Mouse (Mus musculus): Measurements from ENCODE around the gene Atf5. TPM values are rescaled to one million over a fixed set of nuclear protein-coding genes. Genes with fewer than 3 reads are reported as not detected.
A peak's percentile ranks its signal among the peaks of the same experiment; 100 is the strongest.

Atf5 gene
- polyA plus RNA-seq, 1 experiment = 76.5 TPM

GRCm38 (mm10) chr7:44770046-44770578, 46.3 kb downstream of the Atf5 start:
- 65% methylated on average over 6 of the region's 6 CpGs for WGBS

GRCm38 (mm10) chr7:44768129-44768528, 48.3 kb downstream of the Atf5 start:
- 98% methylated on average over 5 of the region's 5 CpGs for WGBS
- H3K27ac ChIP-seq (ENCODE audit: control insufficient read depth, insufficient read depth, low read length) = no peak overlapping the region
- no peak overlapping the region for H3K4me3 ChIP-seq (ENCODE audit: control insufficient read depth, insufficient read depth, low read length)
- DNase-seq = no peak
- peaks cover 11% of the 10 kb centered on the region for H3K4me1 ChIP-seq (replicated peaks; ENCODE audit: control insufficient read depth, insufficient read depth, low read length)
- TF ChIP-seq POLR2A (IDR thresholded peaks at IDR 0.05; ENCODE audit: control insufficient read depth, extremely low read depth, insufficient read depth, low read length, poor library complexity) (no peak), CTCF (IDR thresholded peaks at IDR 0.05; ENCODE audit: borderline replicate concordance, control insufficient read depth, extremely low read depth, insufficient read depth, low read length, poor library complexity) (no peak)
- H3K27me3 ChIP-seq (ENCODE audit: control insufficient read depth, insufficient read depth, low read length) = no peaks in the 10 kb centered on the region
- peaks cover 56% of the 10 kb centered on the region for H3K36me3 ChIP-seq (ENCODE audit: control insufficient read depth, insufficient read depth, low read length)

More at GRCm38 (mm10) chr7:44770046-44770578, 46.3 kb downstream of the Atf5 start:
- no peak overlapping the region for H3K4me3 ChIP-seq (ENCODE audit: control insufficient read depth, insufficient read depth, low read length)
- no peak for TF ChIP-seq CTCF (IDR thresholded peaks at IDR 0.05; ENCODE audit: borderline replicate concordance, control insufficient read depth, extremely low read depth, insufficient read depth, low read length, poor library complexity)
- no peak for TF ChIP-seq POLR2A (IDR thresholded peaks at IDR 0.05; ENCODE audit: control insufficient read depth, extremely low read depth, insufficient read depth, low read length, poor library complexity)
- peaks cover 16% of the 10 kb centered on the region for H3K4me1 ChIP-seq (replicated peaks; ENCODE audit: control insufficient read depth, insufficient read depth, low read length)
- peaks cover 47% of the 10 kb centered on the region for H3K36me3 ChIP-seq (ENCODE audit: control insufficient read depth, insufficient read depth, low read length)
- no peaks in the 10 kb centered on the region for H3K27me3 ChIP-seq (ENCODE audit: control insufficient read depth, insufficient read depth, low read length)
- DNase-seq = peak; percentile 13
- H3K27ac ChIP-seq (ENCODE audit: control insufficient read depth, insufficient read depth, low read length) = no peak overlapping the region

Other genes with a start within 250 kb of the Atf5 start
- gene Napsa, start 244.3 kb downstream of the Atf5 start, polyA plus RNA-seq (2012; rRNA removed) = 28.0 and 32.0 TPM in 2 replicates
- gene Kcnc3, start 226.0 kb downstream of the Atf5 start, polyA plus RNA-seq (2012; rRNA removed) = 0.82 and 1.0 TPM in 2 replicates
- 1.9 and 3.7 TPM in 2 replicates for gene Myh14, start 145.8 kb downstream of the Atf5 start, polyA plus RNA-seq (2012; rRNA removed)
- not detected in 2 replicates for gene Izumo2, start 107.9 kb downstream of the Atf5 start, polyA plus RNA-seq (2012; rRNA removed)
- gene Vrk3, start 68.2 kb downstream of the Atf5 start, polyA plus RNA-seq (2012; rRNA removed) = 105 and 111 TPM in 2 replicates
- gene Zfp473, start 65.6 kb downstream of the Atf5 start, polyA plus RNA-seq (2012; rRNA removed) = 1.1 TPM in 2 replicates
- gene Nup62, start 570 bp downstream of the Atf5 start, polyA plus RNA-seq (2012; rRNA removed) = 189 and 223 TPM in 2 replicates
- gene Il4i1, start 271 bp downstream of the Atf5 start, polyA plus RNA-seq (2012; rRNA removed) = 71.7 and 74.4 TPM in 2 replicates
- 91.4 and 120 TPM in 2 replicates for gene Akt1s1, start 32.3 kb upstream of the Atf5 start, polyA plus RNA-seq (2012; rRNA removed)
- 138 and 151 TPM in 2 replicates for gene Tbc1d17, start 32.4 kb upstream of the Atf5 start, polyA plus RNA-seq (2012; rRNA removed)
- 110 and 135 TPM in 2 replicates for gene Pnkp, start 40.5 kb upstream of the Atf5 start, polyA plus RNA-seq (2012; rRNA removed)
- gene Ptov1, start 53.1 kb upstream of the Atf5 start, polyA plus RNA-seq (2012; rRNA removed) = 316 and 338 TPM in 2 replicates
- 220 and 266 TPM in 2 replicates for gene Med25, start 76.1 kb upstream of the Atf5 start, polyA plus RNA-seq (2012; rRNA removed)
- gene Fuz, start 79.4 kb upstream of the Atf5 start, polyA plus RNA-seq (2012; rRNA removed) = 60.9 and 73.3 TPM in 2 replicates
- gene Ap2a1, start 112.8 kb upstream of the Atf5 start, polyA plus RNA-seq (2012; rRNA removed) = 133 and 147 TPM in 2 replicates
- gene Tsks, start 126.5 kb upstream of the Atf5 start, polyA plus RNA-seq (2012; rRNA removed) = 0.29 and 1.0 TPM in 2 replicates
- 4.4 and 6.8 TPM in 2 replicates for gene Cpt1c, start 158.2 kb upstream of the Atf5 start, polyA plus RNA-seq (2012; rRNA removed)
- gene Prmt1, start 169.9 kb upstream of the Atf5 start, polyA plus RNA-seq (2012; rRNA removed) = 242 and 260 TPM in 2 replicates
- gene Irf3, start 181.0 kb upstream of the Atf5 start, polyA plus RNA-seq (2012; rRNA removed) = 227 and 277 TPM in 2 replicates
- gene Bcl2l12, start 182.1 kb upstream of the Atf5 start, polyA plus RNA-seq (2012; rRNA removed) = 85.6 and 87.4 TPM in 2 replicates
- gene Scaf1, start 199.7 kb upstream of the Atf5 start, polyA plus RNA-seq (2012; rRNA removed) = 118 and 131 TPM in 2 replicates
- 41.7 and 62.3 TPM in 2 replicates for gene Rras, start 201.3 kb upstream of the Atf5 start, polyA plus RNA-seq (2012; rRNA removed)
- gene Prr12, start 236.2 kb upstream of the Atf5 start, polyA plus RNA-seq (2012; rRNA removed) = 32.7 and 43.5 TPM in 2 replicates
- 159 and 165 TPM in 2 replicates for gene Nosip, start 245.8 kb upstream of the Atf5 start, polyA plus RNA-seq (2012; rRNA removed)
- gene Prrg2, start 246.0 kb upstream of the Atf5 start, polyA plus RNA-seq (2012; rRNA removed) = 32.4 and 40.5 TPM in 2 replicates

Data from thymus, adult 2 months (tissue).